In genomic region chr7:114063966-114064365, GRCm38 (mm10) we compare ENCODE assay signal across 23 mouse cellular contexts. TPM values are rescaled to one million over a fixed set of nuclear protein-coding genes. Genes with fewer than 3 reads are reported as not detected.
DNase-seq lines count a peak whose midpoint lies in the region; ATAC-seq and TF ChIP-seq lines count a peak whose summit lies in the region.
"Had no signal": no experiment of that assay in that cellular context is flagged by ENCODE, and none has a peak within 500 bp of the region (broad histone marks: within the 10 kb centered on the region; RNA-seq: fewer than 3 reads in every experiment).

No protein-coding gene starts in this region.

- H3K9me3 ChIP-seq in heart, embryonic 10.5 days, result no peaks in the 10 kb centered on the region
- H3K9me3 ChIP-seq in heart, postnatal 0 days (replicated peaks; ENCODE audit: control insufficient read depth, low read length), result no peaks in the 10 kb centered on the region
- no peaks in the 10 kb centered on the region for H3K9me3 ChIP-seq in lung, postnatal 0 days (ENCODE audit: low read length)
- H3K9me3 ChIP-seq: hindbrain, embryonic 13.5 days; limb, embryonic 13.5 days; neural tube, embryonic 12.5 days had no signal

- no peaks in the 10 kb centered on the region for H3K27me3 ChIP-seq in heart, embryonic 10.5 days (ENCODE audit: insufficient read depth, poor library complexity, severe bottlenecking)
- H3K27me3 ChIP-seq in heart, postnatal 0 days (ENCODE audit: control insufficient read depth, insufficient read depth, low read length), result no peaks in the 10 kb centered on the region
- H3K27me3 ChIP-seq in lung, postnatal 0 days (replicated peaks; ENCODE audit: insufficient read depth, low read length), result no peaks in the 10 kb centered on the region
- H3K27me3 ChIP-seq: hindbrain, embryonic 13.5 days; limb, embryonic 13.5 days; neural tube, embryonic 12.5 days had no signal

- WGBS in heart, embryonic 10.5 days, result 71% methylated on average over 6 of the region's 6 CpGs
- 38% methylated on average over 6 of the region's 6 CpGs for WGBS in heart, postnatal 0 days
- 45% methylated on average over 6 of the region's 6 CpGs for WGBS in lung, postnatal 0 days

- H3K4me3 ChIP-seq in heart, embryonic 10.5 days, result no peak overlapping the region
- no peak overlapping the region for H3K4me3 ChIP-seq in heart, postnatal 0 days (ENCODE audit: low read depth, low read length)
- no peak overlapping the region for H3K4me3 ChIP-seq in lung, postnatal 0 days (ENCODE audit: low read depth, low read length)
- H3K4me3 ChIP-seq: erythroblast, embryonic 14.5 days; hindbrain, embryonic 13.5 days; limb, embryonic 13.5 days; neural tube, embryonic 12.5 days had no signal

- H3K36me3 ChIP-seq in heart, embryonic 10.5 days, result peaks cover 3% of the 10 kb centered on the region
- no peaks in the 10 kb centered on the region for H3K36me3 ChIP-seq in heart, postnatal 0 days (replicated peaks; ENCODE audit: control insufficient read depth, insufficient read depth, low read length)
- no peaks in the 10 kb centered on the region for H3K36me3 ChIP-seq in lung, postnatal 0 days (ENCODE audit: insufficient read depth, low read length)
- H3K36me3 ChIP-seq: hindbrain, embryonic 13.5 days; limb, embryonic 13.5 days; neural tube, embryonic 12.5 days had no signal

- H3K4me2 ChIP-seq in heart, postnatal 0 days (ENCODE audit: low read depth, low read length), result 0 out of 2 replicates have a peak overlapping the region, but pooled peaks have one; percentile 4
- 0 out of 2 replicates have a peak overlapping the region, but pooled peaks have one; percentile 3 for H3K4me2 ChIP-seq in lung, postnatal 0 days (replicated peaks; ENCODE audit: low read depth, low read length)
- H3K4me2 ChIP-seq: hindbrain, embryonic 13.5 days; limb, embryonic 13.5 days; liver, embryonic 11.5 days; midbrain, embryonic 11.5 days; neural tube, embryonic 12.5 days had no signal

- no peak for TF ChIP-seq CTCF in heart, postnatal 0 days (IDR thresholded peaks at IDR 0.05; ENCODE audit: low read depth)
- no peak for TF ChIP-seq CTCF in lung, postnatal 0 days (IDR thresholded peaks at IDR 0.05)

- TF ChIP-seq EP300 in heart, postnatal 0 days (IDR thresholded peaks at IDR 0.05; ENCODE audit: low read depth), result no peak; the same call in 1 of the 2 replicates
- no peak for TF ChIP-seq EP300 in lung, postnatal 0 days (IDR thresholded peaks at IDR 0.05)

- H3K9ac ChIP-seq in heart, postnatal 0 days (replicated peaks; ENCODE audit: low read depth, low read length), result no peak overlapping the region
- H3K9ac ChIP-seq in lung, postnatal 0 days (replicated peaks; ENCODE audit: low read depth), result no peak overlapping the region
- H3K9ac ChIP-seq: hindbrain, embryonic 13.5 days; limb, embryonic 13.5 days; neural tube, embryonic 12.5 days had no signal

- no peak for ATAC-seq in heart, postnatal 0 days (ENCODE audit: insufficient read depth, low read depth)
- peak; percentile 72 for ATAC-seq in lung, postnatal 0 days
- ATAC-seq: forebrain, embryonic 16.5 days; intestine, embryonic 16.5 days; midbrain, embryonic 16.5 days had no signal

- H3K27ac ChIP-seq in heart, embryonic 10.5 days, result peak overlapping the region; percentile 47; the same call in 1 of the 2 replicates
- H3K27ac ChIP-seq in heart, postnatal 0 days (ENCODE audit: low read depth), result peak overlapping the region; percentile 61
- H3K27ac ChIP-seq in lung, postnatal 0 days (ENCODE audit: low read length), result 0 out of 2 replicates have a peak overlapping the region, but pooled peaks have one; percentile 14
- H3K27ac ChIP-seq: hindbrain, embryonic 13.5 days; limb, embryonic 13.5 days; neural tube, embryonic 12.5 days had no signal

- H3K4me1 ChIP-seq in heart, embryonic 10.5 days, result peaks cover 45% of the 10 kb centered on the region
- H3K4me1 ChIP-seq in heart, postnatal 0 days (ENCODE audit: control insufficient read depth, insufficient read depth), result peaks cover 26% of the 10 kb centered on the region
- peaks cover 15% of the 10 kb centered on the region for H3K4me1 ChIP-seq in lung, postnatal 0 days (ENCODE audit: insufficient read depth, low read depth, low read length)

- DNase-seq in heart, embryonic 10.5 days (ENCODE audit: low spot score), result no peak
- DNase-seq in heart, adult 11 months, result no peak
- no peak for DNase-seq in heart, postnatal 0 days (ENCODE audit: low spot score)
- DNase-seq in heart, adult 8-10 months (ENCODE audit: low spot score), result no peak
- peak; percentile 74 for DNase-seq in lung, postnatal 0 days (ENCODE audit: low spot score)
- DNase-seq in lung, postnatal 10 days, result no peak
- no peak for DNase-seq in c-Kit-positive CD71-positive TER-119-positive erythroid progenitor cells, embryonic 14.5 days (ENCODE audit: low spot score)
- DNase-seq in thymus, adult 18-20 months, result no peak
- DNase-seq: adrenal gland, postnatal 25 days; kidney, adult 8-10 months; kidney, postnatal 10 days; lung, postnatal 36 days; right cerebral cortex, postnatal 4 days; thymus, postnatal 25 days had no signal

RNA-seq across cellular contexts. Expression of gene Rras2, which starts 53.6 kb away (rescaled TPM):
- 51.8 and 57.5 TPM in 2 replicates for polyA plus RNA-seq in heart, embryonic 10.5 days (2016; fragmentation: Nextera tagmentation; extraction: Ambion mirVana)
- 72.8 and 137 TPM in 2 replicates for total RNA-seq in heart, postnatal 0 days (2014; rRNA removed; ENCODE audit: low replicate concordance)
- 37.4 and 39.4 TPM in 2 replicates for polyA plus RNA-seq in heart, postnatal 0 days (2015; fragmentation: Nextera tagmentation; extraction: Ambion mirVana)
- total RNA-seq in heart, adult 8-10 months (2022), result 10 to 100 TPM; 42.5 to 68.2 (median 55.1) TPM
- polyA plus RNA-seq in lung, postnatal 0 days (2015; fragmentation: Nextera tagmentation; extraction: Ambion mirVana), result 77.7 and 83.6 TPM in 2 replicates
- polyA plus RNA-seq: erythroblast, embryonic 14.5 days had no signal
